Mouse (Mus musculus): ENCODE data around the gene Zbtb16. TPM values are rescaled to one million over a fixed set of nuclear protein-coding genes. Genes with fewer than 3 reads are reported as not detected.

Gene Zbtb16
- total and polyA plus RNA-seq, 3 experiments: 0.34 to 3.0 (median 0.90) TPM

DNA sequence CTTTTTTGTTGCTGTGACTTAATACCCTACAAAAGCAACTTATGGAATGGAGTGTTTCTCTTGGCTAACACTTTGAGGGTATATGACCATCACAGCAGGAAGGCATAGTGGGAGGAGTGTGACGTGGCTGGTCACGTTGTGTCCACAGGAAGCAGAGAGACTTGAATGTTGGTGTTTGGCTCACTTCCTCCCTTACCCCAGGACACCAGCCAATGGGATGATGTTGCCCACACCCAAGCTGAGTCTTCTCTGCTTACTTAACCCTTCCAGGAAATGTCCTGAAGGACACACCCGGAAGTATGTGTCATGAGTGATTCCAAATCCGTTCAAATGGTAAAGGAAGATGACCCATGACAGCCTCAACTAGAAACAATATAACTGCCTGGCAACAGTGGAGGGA is 226.3 kb downstream of the Zbtb16 start:
- dilution Hi-C loops (cut with MboI; ENCODE audit: extremely low pct_ligation_motif_present, extremely low pct_unique_long_range_greater_than_20kb, low sequenced_read_pairs): no loop called here
- H3K4me2 ChIP-seq (ENCODE audit: insufficient read depth, low read depth, poor library complexity, severe bottlenecking): no peak overlapping the region
- no peak for TF ChIP-seq MAX (IDR thresholded peaks at IDR 0.05; ENCODE audit: low read length)
- no peak for TF ChIP-seq KAT2A (IDR thresholded peaks at IDR 0.05; ENCODE audit: insufficient replicate concordance, low read length)
- 0 out of 2 replicates have a peak, but pooled peaks have one; percentile 14 for TF ChIP-seq ELF1 (IDR thresholded peaks at IDR 0.05; ENCODE audit: low read depth, low read length)
- TF ChIP-seq IRF4 (IDR thresholded peaks at IDR 0.05; ENCODE audit: low read depth, low read length): no peak
- no peak for TF ChIP-seq CHD1 (IDR thresholded peaks at IDR 0.05; ENCODE audit: low read depth, low read length)
- no peak for TF ChIP-seq SMC3 (IDR thresholded peaks at IDR 0.05; ENCODE audit: low read depth, low read length)
- TF ChIP-seq RCOR1 (conservative IDR thresholded peaks at IDR 0.05; ENCODE audit: low read depth, low read length): no peak
- peaks cover 1% of the 10 kb centered on the region for H3K27me3 ChIP-seq (replicated peaks)
- in situ Hi-C loops (cut with MboI; ENCODE audit: low pct_ligation_motif_present, low pct_unique_long_range_greater_than_20kb, low sequenced_read_pairs): loop anchor here (10.0 kb wide), 1 partner anchor 355 kb away; no protein-coding TSS in a partner anchor
- H3K36me3 ChIP-seq (replicated peaks in 1 of 2; ENCODE audit: control insufficient read depth in 1 of 2, insufficient read depth in 1 of 2, low read length in 1 of 2): no peaks in the 10 kb centered on the region
- no peak overlapping the region for H3K27ac ChIP-seq (ENCODE audit: insufficient read depth, low read depth)
- no peak overlapping the region for H3K4me3 ChIP-seq (replicated peaks in 1 of 3; ENCODE audit: low read depth in 2 of 3, low read length in 2 of 3, poor library complexity in 1 of 3)
- H3K9me3 ChIP-seq (replicated peaks; ENCODE audit: low read length): no peaks in the 10 kb centered on the region
- H3K4me1 ChIP-seq (ENCODE audit: control insufficient read depth in 1 of 2, insufficient read depth in 2 of 2): no peaks in the 10 kb centered on the region
- no peak for DNase-seq (ENCODE audit: extremely low read depth)
- H3K9ac ChIP-seq (ENCODE audit: insufficient read depth, low read depth): no peak overlapping the region
- no peaks in the 10 kb centered on the region for H3K79me2 ChIP-seq (replicated peaks; ENCODE audit: control insufficient read depth, extremely low read depth, insufficient read depth, poor library complexity, severe bottlenecking)

GRCm38 (mm10) chr9:48607417-48607816 is 228.6 kb downstream of the Zbtb16 start:
- H3K4me3 ChIP-seq (replicated peaks in 1 of 3; ENCODE audit: low read depth in 2 of 3, low read length in 2 of 3, poor library complexity in 1 of 3): no peak overlapping the region
- no peak overlapping the region for H3K9ac ChIP-seq (ENCODE audit: insufficient read depth, low read depth)
- no peak for TF ChIP-seq CTCF (conservative IDR thresholded peaks at IDR 0.05 in 1 of 2, IDR thresholded peaks at IDR 0.05 in 1 of 2; ENCODE audit: low read depth in 2 of 2, low read length in 2 of 2)
- H3K79me2 ChIP-seq (replicated peaks; ENCODE audit: control insufficient read depth, extremely low read depth, insufficient read depth, poor library complexity, severe bottlenecking): no peaks in the 10 kb centered on the region
- dilution Hi-C loops (cut with MboI; ENCODE audit: extremely low pct_ligation_motif_present, extremely low pct_unique_long_range_greater_than_20kb, low sequenced_read_pairs): no loop called here
- peaks cover 1% of the 10 kb centered on the region for H3K27me3 ChIP-seq (replicated peaks)
- H3K36me3 ChIP-seq (replicated peaks in 1 of 2; ENCODE audit: control insufficient read depth in 1 of 2, insufficient read depth in 1 of 2, low read length in 1 of 2): no peaks in the 10 kb centered on the region
- no peak for DNase-seq (ENCODE audit: extremely low read depth)
- no peaks in the 10 kb centered on the region for H3K4me1 ChIP-seq (ENCODE audit: control insufficient read depth in 1 of 2, insufficient read depth in 2 of 2)
- H3K9me3 ChIP-seq (replicated peaks; ENCODE audit: low read length): no peaks in the 10 kb centered on the region
- no peak overlapping the region for H3K27ac ChIP-seq (ENCODE audit: insufficient read depth, low read depth)
- in situ Hi-C loops (cut with MboI; ENCODE audit: low pct_ligation_motif_present, low pct_unique_long_range_greater_than_20kb, low sequenced_read_pairs): no loop called here
- no peak overlapping the region for H3K4me2 ChIP-seq (ENCODE audit: insufficient read depth, low read depth, poor library complexity, severe bottlenecking)

- DNase-seq (ENCODE audit: extremely low read depth): no peak
- TF ChIP-seq USF2 (conservative IDR thresholded peaks at IDR 0.05; ENCODE audit: low read depth, low read length) (no peak), KAT2A (IDR thresholded peaks at IDR 0.05; ENCODE audit: insufficient replicate concordance, low read length) (no peak), CTCF (conservative IDR thresholded peaks at IDR 0.05 in 1 of 2, IDR thresholded peaks at IDR 0.05 in 1 of 2; ENCODE audit: low read depth in 2 of 2, low read length in 2 of 2) (no peak), CHD1 (IDR thresholded peaks at IDR 0.05; ENCODE audit: low read depth, low read length) (no peak), ELF1 (IDR thresholded peaks at IDR 0.05; ENCODE audit: low read depth, low read length) (no peak), POLR2AphosphoS2 (IDR thresholded peaks at IDR 0.05; ENCODE audit: low read depth, low read length) (no peak), SMC3 (IDR thresholded peaks at IDR 0.05; ENCODE audit: low read depth, low read length) (no peak), ZC3H11A (IDR thresholded peaks at IDR 0.05; ENCODE audit: low read depth, low read length) (no peak), MAZ (IDR thresholded peaks at IDR 0.05; ENCODE audit: low read depth, low read length) (no peak), JUN (IDR thresholded peaks at IDR 0.05; ENCODE audit: insufficient read depth, low read depth, low read length) (no peak), MAX (IDR thresholded peaks at IDR 0.05; ENCODE audit: low read length) (no peak), GABPA (IDR thresholded peaks at IDR 0.05; ENCODE audit: insufficient replicate concordance, low read depth, low read length) (no peak), ETS1 (conservative IDR thresholded peaks at IDR 0.05; ENCODE audit: low read depth, low read length) (no peak)
- no peak overlapping the region for H3K4me3 ChIP-seq (replicated peaks in 1 of 3; ENCODE audit: low read depth in 2 of 3, low read length in 2 of 3, poor library complexity in 1 of 3)
- H3K4me1 ChIP-seq (ENCODE audit: control insufficient read depth in 1 of 2, insufficient read depth in 2 of 2): no peaks in the 10 kb centered on the region
- no peak overlapping the region for H3K27ac ChIP-seq (ENCODE audit: insufficient read depth, low read depth)
- H3K4me2 ChIP-seq (ENCODE audit: insufficient read depth, low read depth, poor library complexity, severe bottlenecking): no peak overlapping the region
- H3K9ac ChIP-seq (ENCODE audit: insufficient read depth, low read depth): no peak overlapping the region
- dilution Hi-C loops (cut with MboI; ENCODE audit: extremely low pct_ligation_motif_present, extremely low pct_unique_long_range_greater_than_20kb, low sequenced_read_pairs) (no loop called here), in situ Hi-C loops (cut with MboI; ENCODE audit: low pct_ligation_motif_present, low pct_unique_long_range_greater_than_20kb, low sequenced_read_pairs) (no loop called here)
- peaks cover 1% of the 10 kb centered on the region for H3K27me3 ChIP-seq (replicated peaks)
- H3K9me3 ChIP-seq (replicated peaks; ENCODE audit: low read length): no peaks in the 10 kb centered on the region
- no peaks in the 10 kb centered on the region for H3K36me3 ChIP-seq (replicated peaks in 1 of 2; ENCODE audit: control insufficient read depth in 1 of 2, insufficient read depth in 1 of 2, low read length in 1 of 2)
- no peaks in the 10 kb centered on the region for H3K79me2 ChIP-seq (replicated peaks; ENCODE audit: control insufficient read depth, extremely low read depth, insufficient read depth, poor library complexity, severe bottlenecking)
These were observed 229.9 kb downstream of the Zbtb16 start for GRCm38 (mm10) chr9:48606171-48606570.
